Mouse (Mus musculus) kidney, postnatal 0 days (tissue): ENCODE data around the gene Tjp3. TPM values are rescaled to one million over a fixed set of nuclear protein-coding genes. Genes with fewer than 3 reads are reported as not detected.
A peak's percentile ranks its signal among the peaks of the same experiment; 100 is the strongest.
"Not testable (repeated sequence)": the region's sequence is repeated elsewhere in the genome, so short reads cannot be mapped to it uniquely, and the experiment has no call there.

Experiments
- ATAC-seq: fragments of 200-750 bp; cut with Nextera tagmentation; replicated peaks from 2 replicates; pipeline ENCODE4 v1.8.0; 2017; ENCODE audit warnings: low read depth, moderate number of reproducible peaks, moderate TSS enrichment, moderate library complexity; ENCODE audit not compliant: low FRiP score
- DNase-seq: peaks from one replicate; pipeline ENCODE4 v3.0.0-alpha.2; 2016; ENCODE audit warnings: low spot score
- H3K27ac ChIP-seq: fragments of 300-500 bp; sonication (generic); 2 replicates; pipeline ENCODE4 v1.5.1; 2014; ENCODE audit warnings: mild to moderate bottlenecking
- H3K27me3 ChIP-seq: fragments of 300-500 bp; sonication (generic); 2 replicates; pipeline ENCODE4 v1.6.1; 2014; ENCODE audit warnings: low read length, mixed read lengths; ENCODE audit not compliant: insufficient read depth
- H3K36me3 ChIP-seq: fragments of 300-500 bp; sonication (generic); 2 replicates; pipeline ENCODE4 v1.6.1; 2014; ENCODE audit warnings: low read length, mixed read lengths; ENCODE audit not compliant: insufficient read depth
- H3K4me1 ChIP-seq: fragments of 300-500 bp; sonication (generic); replicated peaks from 2 replicates; pipeline ENCODE4 v1.6.1; 2014; ENCODE audit warnings: antibody characterized with exemption, low read length, mixed read lengths; ENCODE audit not compliant: insufficient read depth
- H3K4me2 ChIP-seq: fragments of 300-500 bp; sonication (generic); 2 replicates; pipeline ENCODE4 v1.6.1; 2014; ENCODE audit warnings: mild to moderate bottlenecking, low read length, moderate library complexity, mixed read lengths
- H3K4me3 ChIP-seq: fragments of 300-500 bp; sonication (generic); replicated peaks from 2 replicates; pipeline ENCODE4 v1.5.1; 2014; ENCODE audit warnings: low read depth, low read length
- H3K9ac ChIP-seq: fragments of 300-500 bp; sonication (generic); 2 replicates; pipeline ENCODE4 v1.6.1; 2014; ENCODE audit warnings: low read depth, low read length
- H3K9me3 ChIP-seq: fragments of 300-500 bp; sonication (generic); replicated peaks from 2 replicates; pipeline ENCODE4 v1.6.1; 2016; ENCODE audit warnings: low read length, inconsistent platforms, mixed read lengths
- CTCF ChIP-seq: IDR thresholded peaks from 2 replicates; pipeline ENCODE4 v1.5.1; 2016; ENCODE audit warnings: antibody characterized with exemption, low read depth, mild to moderate bottlenecking, moderate library complexity
- WGBS: fragments of 180-500 bp; shearing (Covaris S2); extraction: QIAGEN DNeasy Blood & Tissue Kit; methylation state at CpG from one replicate; pipeline ENCODE4 v1.1.7; 2014; 5-methylcytosine and 5-hydroxymethylcytosine counted together
- microRNA-seq: library from miRNA; unstranded; fragments of <30 nt; microRNA quantifications from one replicate; pipeline ENCODE4, GENCODE M21; 2016
- polyA plus RNA-seq: library from polyadenylated mRNA; unstranded; fragments of >200 nt; fragmentation: Nextera tagmentation; extraction: Ambion mirVana; gene quantifications from 2 replicates; pipeline ENCODE4 v1.2.1, GENCODE M21; 2015

The Tjp3 gene
- polyA plus RNA-seq, 1 experiment from 2014 or later: 19.0 TPM

GRCm38 (mm10) chr10:81229735-81230437 lies 61.5 kb downstream of the Tjp3 start:
- H3K4me2 ChIP-seq: peak overlapping the region; percentile 23
- no peaks in the 10 kb centered on the region; the same call in 1 of the 2 replicates for H3K4me1 ChIP-seq
- H3K4me3 ChIP-seq: no peak overlapping the region
- 12% methylated on average over 20 of the region's 20 CpGs for WGBS
- H3K9me3 ChIP-seq: no peaks in the 10 kb centered on the region
- no peak for DNase-seq
- H3K27ac ChIP-seq: no peak overlapping the region
- H3K27me3 ChIP-seq: peaks cover 15% of the 10 kb centered on the region
- no peak for TF ChIP-seq CTCF
- H3K36me3 ChIP-seq: no peaks in the 10 kb centered on the region
- no peak overlapping the region for H3K9ac ChIP-seq
- no peak for ATAC-seq

- not testable (repeated sequence) for H3K27me3 ChIP-seq
- 36% methylated on average over 2 of the region's 2 CpGs for WGBS
Observed at GRCm38 (mm10) chr10:81223731-81224130, 67.7 kb downstream of the Tjp3 start.

More at GRCm38 (mm10) chr10:81223731-81224130, 67.7 kb downstream of the Tjp3 start:
- H3K27ac ChIP-seq, DNase-seq, H3K4me2 ChIP-seq, H3K4me1 ChIP-seq, ATAC-seq, H3K9me3 ChIP-seq, H3K9ac ChIP-seq, H3K4me3 ChIP-seq, H3K36me3 ChIP-seq: not testable (repeated sequence)

Small RNAs within 50 kb of the gene (microRNA-seq; reads per million reads assigned to microRNA genes)
- 4.8 reads per million, percentile 14 among the genes with 10 or more reads in this experiment for gene Mir3057

Other genes starting within 250 kb of the Tjp3 start
- gene Sgta, start 231.4 kb downstream of the Tjp3 start, polyA plus RNA-seq: 161 and 168 TPM in 2 replicates
- 30.6 and 34.2 TPM in 2 replicates for gene Thop1, start 221.5 kb downstream of the Tjp3 start, polyA plus RNA-seq
- 0.29 and 0.36 TPM in 2 replicates for gene Creb3l3, start 192.7 kb downstream of the Tjp3 start, polyA plus RNA-seq
- 162 and 166 TPM in 2 replicates for gene Map2k2, start 185.7 kb downstream of the Tjp3 start, polyA plus RNA-seq
- gene Zbtb7a, start 156.4 kb downstream of the Tjp3 start, polyA plus RNA-seq: 33.7 and 37.4 TPM in 2 replicates
- 28.4 and 32.0 TPM in 2 replicates for gene Pias4, start 123.7 kb downstream of the Tjp3 start, polyA plus RNA-seq
- gene Eef2, start 115.0 kb downstream of the Tjp3 start, polyA plus RNA-seq: 560 and 590 TPM in 2 replicates
- 42.8 and 43.3 TPM in 2 replicates for gene Dapk3, start 108.6 kb downstream of the Tjp3 start, polyA plus RNA-seq
- gene 4930442H23Rik, start 107.7 kb downstream of the Tjp3 start, polyA plus RNA-seq: not detected in 2 replicates
- not detected in 2 replicates for gene Nmrk2, start 89.5 kb downstream of the Tjp3 start, polyA plus RNA-seq
- gene Atcay, start 60.7 kb downstream of the Tjp3 start, polyA plus RNA-seq: 0.32 TPM in 1 of 2 replicates, not detected in the other
- 3.1 and 4.6 TPM in 2 replicates for gene Zfr2, start 58.4 kb downstream of the Tjp3 start, polyA plus RNA-seq
- 3.9 and 5.5 TPM in 2 replicates for gene Matk, start 38.6 kb downstream of the Tjp3 start, polyA plus RNA-seq
- gene Mrpl54, start 24.6 kb downstream of the Tjp3 start, polyA plus RNA-seq: 259 and 283 TPM in 2 replicates
- gene Apba3, start 24.6 kb downstream of the Tjp3 start, polyA plus RNA-seq: 55.7 and 60.5 TPM in 2 replicates
- gene Pip5k1c, start 1.4 kb upstream of the Tjp3 start, polyA plus RNA-seq: 37.8 and 39.3 TPM in 2 replicates
- 24.5 and 26.4 TPM in 2 replicates for gene Cactin, start 29.5 kb upstream of the Tjp3 start, polyA plus RNA-seq
- gene Tbxa2r, start 37.1 kb upstream of the Tjp3 start, polyA plus RNA-seq: 16.1 and 17.5 TPM in 2 replicates
- 0.07 and 0.13 TPM in 2 replicates for gene Gipc3, start 51.7 kb upstream of the Tjp3 start, polyA plus RNA-seq
- 92.4 and 99.0 TPM in 2 replicates for gene Hmg20b, start 58.9 kb upstream of the Tjp3 start, polyA plus RNA-seq
- gene Mfsd12, start 65.9 kb upstream of the Tjp3 start, polyA plus RNA-seq: 11.3 and 11.6 TPM in 2 replicates
- 0.45 and 0.59 TPM in 2 replicates for gene 4930404N11Rik, start 74.2 kb upstream of the Tjp3 start, polyA plus RNA-seq
- gene Fzr1, start 86.9 kb upstream of the Tjp3 start, polyA plus RNA-seq: 67.5 and 70.6 TPM in 2 replicates
- gene Dohh, start 92.8 kb upstream of the Tjp3 start, polyA plus RNA-seq: 74.3 and 80.6 TPM in 2 replicates
- 1.9 and 2.1 TPM in 2 replicates for gene Gm48551, start 92.9 kb upstream of the Tjp3 start, polyA plus RNA-seq
- gene Gm48552, start 97.4 kb upstream of the Tjp3 start, polyA plus RNA-seq: 0.82 and 1.9 TPM in 2 replicates
- gene Smim24, start 101.5 kb upstream of the Tjp3 start, polyA plus RNA-seq: 62.4 and 68.6 TPM in 2 replicates
- 62.3 and 72.5 TPM in 2 replicates for gene Nfic, start 164.1 kb upstream of the Tjp3 start, polyA plus RNA-seq
- 0.30 and 0.47 TPM in 2 replicates for gene Celf5, start 191.1 kb upstream of the Tjp3 start, polyA plus RNA-seq
- gene Ncln, start 204.8 kb upstream of the Tjp3 start, polyA plus RNA-seq: 56.1 and 63.3 TPM in 2 replicates
- 1.7 and 1.8 TPM in 2 replicates for gene S1pr4, start 208.6 kb upstream of the Tjp3 start, polyA plus RNA-seq
- gene Gna15, start 232.6 kb upstream of the Tjp3 start, polyA plus RNA-seq: 0.80 and 0.92 TPM in 2 replicates